Mouse (Mus musculus): Measurements from ENCODE around the gene Acot6. TPM values are rescaled to one million over a fixed set of nuclear protein-coding genes. Genes with fewer than 3 reads are reported as not detected.

Acot6 gene
- polyA plus RNA-seq, 1 experiment from 2014 or later, result 1.0 TPM

DNA sequence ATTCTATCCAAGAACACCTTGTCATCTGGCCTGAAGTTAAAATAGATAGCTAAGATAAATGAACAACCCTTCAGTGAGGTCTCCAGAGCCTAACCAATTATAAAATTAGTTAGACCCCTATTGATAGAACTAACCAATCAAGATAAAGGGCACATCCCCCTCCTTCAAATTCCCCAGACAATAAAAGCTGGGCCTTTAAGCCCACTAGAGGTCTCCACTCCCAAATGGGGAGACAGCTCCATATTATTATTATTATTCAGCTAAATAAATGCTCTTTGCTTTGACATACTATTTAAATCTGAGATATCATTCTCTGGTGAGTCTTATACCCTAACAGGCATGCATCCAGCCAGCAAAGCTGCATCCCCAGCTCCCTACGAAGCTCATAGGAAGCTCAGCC is 9.5 kb downstream of the Acot6 start:
- H3K36me3 ChIP-seq, result no peaks in the 10 kb centered on the region
- no peak overlapping the region for H3K4me2 ChIP-seq (replicated peaks)
- peaks cover 3% of the 10 kb centered on the region for H3K4me1 ChIP-seq
- no peak overlapping the region for H3K4me3 ChIP-seq
- ATAC-seq (ENCODE audit: low FRiP score), result no peak
- 67% methylated on average over 1 of the region's 1 CpGs for WGBS
- H3K27me3 ChIP-seq, result no peaks in the 10 kb centered on the region
- no peak overlapping the region for H3K9ac ChIP-seq
- H3K27ac ChIP-seq, result no peak overlapping the region
- H3K9me3 ChIP-seq (replicated peaks), result no peaks in the 10 kb centered on the region

DNA sequence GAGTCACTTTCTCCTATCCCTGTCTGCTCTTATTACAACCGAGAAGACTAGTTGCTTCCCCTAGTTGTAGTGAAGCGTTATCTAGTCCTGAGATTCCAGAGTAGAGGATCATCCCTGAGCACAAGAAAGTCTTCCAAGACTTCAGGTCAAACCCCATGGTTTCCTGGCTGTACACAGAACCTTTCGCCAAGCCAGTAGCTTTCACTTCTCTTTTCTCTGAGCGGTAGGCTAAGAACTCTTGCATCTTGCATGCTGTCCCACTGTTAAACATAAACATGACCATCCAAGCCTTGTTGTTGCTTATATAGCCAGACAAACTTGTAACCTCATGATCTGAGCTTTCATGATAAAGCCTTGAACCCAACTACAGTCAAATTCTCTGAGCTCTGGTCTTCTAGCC is 10.4 kb downstream of the Acot6 start:
- peaks cover 8% of the 10 kb centered on the region for H3K4me1 ChIP-seq
- 92% methylated on average over 4 of the region's 4 CpGs for WGBS
- H3K9ac ChIP-seq, result no peak overlapping the region
- no peaks in the 10 kb centered on the region for H3K9me3 ChIP-seq (replicated peaks)
- H3K4me3 ChIP-seq, result no peak overlapping the region
- no peak for ATAC-seq (ENCODE audit: low FRiP score)
- H3K27ac ChIP-seq, result no peak overlapping the region
- no peaks in the 10 kb centered on the region for H3K27me3 ChIP-seq
- H3K4me2 ChIP-seq (replicated peaks), result no peak overlapping the region
- H3K36me3 ChIP-seq, result no peaks in the 10 kb centered on the region

DNA sequence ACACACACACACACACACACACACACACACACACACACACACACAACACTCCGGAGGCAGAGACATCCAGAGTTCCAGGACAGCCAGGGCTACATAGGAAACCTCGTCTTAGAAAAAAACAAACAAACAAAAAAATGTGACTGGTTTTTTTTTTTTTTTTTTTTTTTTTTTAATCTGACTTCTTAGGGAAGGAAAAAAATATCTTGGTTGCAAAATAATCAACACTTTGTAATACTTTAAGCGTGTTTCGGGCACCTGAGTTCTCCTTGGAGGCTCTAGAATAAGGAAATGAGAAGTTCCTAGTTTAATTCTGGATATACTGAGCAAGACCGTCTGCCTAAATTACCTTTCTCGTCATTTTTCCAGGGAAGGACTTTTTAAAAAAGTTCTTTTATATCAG is 13.2 kb downstream of the Acot6 start:
- 0 out of 2 replicates have a peak, but pooled peaks have one; percentile 13 for ATAC-seq (ENCODE audit: low FRiP score)
- Histone ChIP-seq H3K4me1 (peaks cover 8% of the 10 kb centered on the region), H3K9me3 (replicated peaks) (no peaks in the 10 kb centered on the region), H3K9ac (no peak overlapping the region), H3K27ac (no peak overlapping the region), H3K4me2 (replicated peaks) (peak overlapping the region; percentile 78), H3K36me3 (no peaks in the 10 kb centered on the region), H3K27me3 (no peaks in the 10 kb centered on the region), H3K4me3 (peak overlapping the region; percentile 85; the same call in 1 of the 2 replicates)
- WGBS, result 53% methylated on average over 6 of the region's 6 CpGs

DNA sequence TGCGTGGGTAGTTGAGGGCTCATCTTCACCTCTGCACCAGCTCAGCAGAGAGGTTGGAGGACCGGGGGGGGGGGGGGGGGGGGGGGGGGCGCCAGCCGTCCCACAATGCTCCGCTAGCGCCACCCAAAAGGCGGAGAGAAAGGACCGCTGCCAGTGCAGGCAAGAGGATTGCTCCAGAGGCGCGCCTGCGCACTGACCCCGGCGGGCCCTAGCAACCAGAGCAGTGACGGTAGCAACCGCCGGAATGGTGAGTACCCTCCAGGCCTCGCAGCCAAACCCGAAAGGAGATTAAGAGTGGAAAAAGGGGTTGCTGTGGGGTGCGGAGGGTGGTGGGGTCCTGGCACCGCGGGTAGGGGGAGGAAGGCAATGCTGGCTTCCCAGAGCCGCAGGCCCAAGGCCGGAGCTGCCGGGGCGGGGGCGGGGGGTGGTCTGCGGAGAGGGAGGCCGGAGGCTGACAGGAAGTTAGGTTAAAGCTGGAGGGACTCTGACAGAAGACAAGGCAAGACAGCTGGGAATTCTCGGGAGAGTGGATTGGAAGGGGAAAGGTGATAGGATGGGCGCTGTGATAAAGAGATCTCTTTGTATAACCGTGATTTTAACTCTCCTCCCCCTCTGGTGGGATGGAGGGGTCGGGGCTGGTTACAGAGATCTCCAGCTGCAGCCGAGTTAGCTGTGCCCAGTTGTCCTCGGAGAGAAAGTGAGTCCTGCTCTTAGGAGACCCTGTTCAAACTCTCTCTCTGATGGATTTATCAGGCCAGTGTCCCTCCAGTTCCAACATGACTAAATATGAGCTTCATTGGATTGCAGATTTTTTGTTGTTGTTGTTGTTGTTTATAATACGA is 13.9 kb downstream of the Acot6 start, which contains the start of gene Dnal1:
TSS of gene Dnal1 (plus strand) at position 214 of the 842 bp plus-strand sequence.
- peak within 1 kb of the TSS; percentile 78 for H3K4me2 ChIP-seq (replicated peaks)
- no peaks in the 10 kb centered on the region for H3K36me3 ChIP-seq
- peak within 1 kb of the TSS; percentile 81 for H3K9ac ChIP-seq
- peak within 1 kb of the TSS; percentile 85 for H3K4me3 ChIP-seq
- 2% methylated on average over 31 of the region's 35 CpGs for WGBS
- ATAC-seq (ENCODE audit: low FRiP score), result peak; percentile 97
- no peaks in the 10 kb centered on the region for H3K27me3 ChIP-seq
- H3K27ac ChIP-seq, result peak within 1 kb of the TSS; percentile 52; the same call in 1 of the 2 replicates
- peaks cover 8% of the 10 kb centered on the region for H3K4me1 ChIP-seq
- no peaks in the 10 kb centered on the region for H3K9me3 ChIP-seq (replicated peaks)

DNA sequence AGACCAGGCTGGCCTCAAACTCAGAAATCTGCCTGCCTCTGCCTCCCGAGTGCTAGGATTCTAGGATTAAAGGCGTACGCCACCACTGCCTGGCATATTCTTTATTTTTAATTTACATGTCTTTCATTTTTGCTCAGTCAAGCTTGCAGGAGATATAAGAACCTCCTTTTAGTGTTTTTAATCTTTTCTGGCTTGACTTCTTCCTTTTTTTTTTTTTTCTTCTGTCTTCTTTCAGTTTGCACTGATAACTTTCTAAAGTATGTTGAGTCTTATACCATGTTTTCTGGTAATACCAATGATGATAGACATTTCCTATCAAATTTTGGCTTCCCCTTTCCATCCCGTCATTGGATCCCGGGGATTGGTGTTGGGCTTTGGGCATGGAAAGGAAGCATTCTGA is 19.1 kb downstream of the Acot6 start:
- no peak overlapping the region for H3K27ac ChIP-seq
- no peak overlapping the region for H3K4me3 ChIP-seq
- no peaks in the 10 kb centered on the region for H3K9me3 ChIP-seq (replicated peaks)
- H3K27me3 ChIP-seq, result no peaks in the 10 kb centered on the region
- no peaks in the 10 kb centered on the region for H3K36me3 ChIP-seq
- H3K4me1 ChIP-seq, result peaks cover 8% of the 10 kb centered on the region
- WGBS, result 98% methylated on average over 5 of the region's 5 CpGs
- no peak overlapping the region for H3K4me2 ChIP-seq (replicated peaks)
- no peak overlapping the region for H3K9ac ChIP-seq
- ATAC-seq (ENCODE audit: low FRiP score), result no peak

DNA sequence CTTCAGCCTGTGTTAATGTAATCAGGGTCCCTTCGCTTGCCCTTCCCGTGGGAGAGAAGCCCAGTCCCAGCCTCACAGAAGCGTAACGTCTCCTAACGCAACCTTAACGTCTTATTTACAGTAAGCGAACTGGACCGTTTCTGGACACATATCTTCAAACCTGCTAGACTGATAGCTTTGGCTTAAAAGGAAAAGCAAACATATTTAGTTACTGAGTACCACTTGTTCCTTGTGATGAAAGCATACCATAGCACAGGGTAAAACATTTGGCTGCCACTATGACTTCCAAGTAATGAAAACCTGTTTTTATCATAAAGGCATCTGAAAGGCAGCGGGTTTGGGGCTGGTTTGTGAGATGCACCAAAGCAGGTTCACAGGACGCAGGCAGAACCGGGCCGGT is 25.4 kb downstream of the Acot6 start:
- H3K4me2 ChIP-seq (replicated peaks), result no peak overlapping the region
- peaks cover 24% of the 10 kb centered on the region for H3K36me3 ChIP-seq
- no peaks in the 10 kb centered on the region for H3K9me3 ChIP-seq (replicated peaks)
- 83% methylated on average over 12 of the region's 12 CpGs for WGBS
- no peak overlapping the region for H3K27ac ChIP-seq
- H3K27me3 ChIP-seq, result no peaks in the 10 kb centered on the region
- no peak overlapping the region for H3K9ac ChIP-seq
- no peak overlapping the region for H3K4me3 ChIP-seq
- no peaks in the 10 kb centered on the region for H3K4me1 ChIP-seq
- ATAC-seq (ENCODE audit: low FRiP score), result no peak

DNA sequence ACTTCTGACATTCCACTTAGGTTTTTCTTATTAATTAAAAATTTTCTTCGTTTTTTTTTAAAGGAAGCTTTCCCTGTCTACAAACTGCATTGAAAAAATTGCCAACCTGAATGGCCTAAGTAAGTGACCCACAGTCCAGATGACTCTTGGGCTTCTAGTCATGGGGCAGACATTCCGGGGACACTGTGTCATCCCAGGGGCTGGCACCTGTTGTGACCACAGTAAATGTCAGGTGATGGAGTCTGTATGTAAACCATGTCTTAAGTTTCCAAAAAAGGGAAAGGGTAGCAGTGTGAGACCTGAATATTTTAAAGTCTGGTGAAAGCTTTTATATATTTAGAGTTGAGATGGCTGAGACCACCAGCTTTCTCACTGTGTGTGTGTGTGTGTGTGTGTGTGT is 26.4 kb downstream of the Acot6 start:
- WGBS, result 84% methylated on average over 2 of the region's 2 CpGs
- Histone ChIP-seq H3K4me1 (no peaks in the 10 kb centered on the region), H3K9me3 (replicated peaks) (no peaks in the 10 kb centered on the region)

DNA sequence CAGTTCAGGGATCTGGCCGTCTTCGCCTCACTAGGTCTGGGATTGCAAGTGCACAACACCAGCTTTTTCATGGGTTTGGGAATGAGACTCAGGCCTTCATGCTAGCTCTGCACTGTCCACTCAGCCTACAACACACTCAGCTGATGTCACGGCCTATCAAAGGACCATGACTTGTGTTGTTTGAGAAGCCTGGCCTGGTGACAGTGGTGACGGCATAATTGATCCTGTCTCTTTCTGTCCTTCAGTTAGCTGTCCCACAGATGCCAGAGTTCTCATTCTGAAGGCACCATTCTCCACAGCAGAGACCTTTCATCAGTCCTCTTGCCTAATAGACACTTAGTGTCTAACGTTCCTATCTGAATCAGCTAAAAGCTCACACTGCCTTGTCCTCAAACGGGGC is 28.1 kb downstream of the Acot6 start:
- no peaks in the 10 kb centered on the region for H3K9me3 ChIP-seq (replicated peaks)

More for the DNA sequence above, 26.4 kb downstream of the Acot6 start:
- Histone ChIP-seq H3K36me3 (peaks cover 31% of the 10 kb centered on the region), H3K27me3 (no peaks in the 10 kb centered on the region), H3K4me3 (no peak overlapping the region), H3K27ac (no peak overlapping the region), H3K4me2 (replicated peaks) (no peak overlapping the region), H3K9ac (no peak overlapping the region)
- no peak for ATAC-seq (ENCODE audit: low FRiP score)

DNA sequence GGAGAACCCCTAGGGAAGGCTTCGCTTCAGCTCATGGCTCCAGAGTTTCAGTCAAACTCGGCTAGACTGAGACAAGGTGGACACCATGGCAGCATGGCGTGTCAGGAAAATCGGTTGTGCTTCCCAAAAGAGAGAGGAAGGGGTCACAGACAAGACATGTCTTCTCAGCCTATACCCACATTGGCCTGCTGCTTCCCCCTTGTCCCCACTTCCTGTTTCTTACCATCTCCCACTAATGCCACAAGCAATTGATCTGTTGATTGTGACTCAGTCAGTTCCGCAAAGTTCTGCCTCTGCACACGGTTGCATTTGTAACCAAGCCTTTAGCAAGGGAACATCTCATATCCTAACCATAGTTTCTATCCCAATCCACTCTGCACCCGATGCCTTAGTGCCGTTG is 29.5 kb downstream of the Acot6 start:
- no peak overlapping the region for H3K4me2 ChIP-seq (replicated peaks)
- WGBS, result 97% methylated on average over 8 of the region's 8 CpGs
- no peak overlapping the region for H3K27ac ChIP-seq
- H3K36me3 ChIP-seq, result peaks cover 37% of the 10 kb centered on the region
- no peaks in the 10 kb centered on the region for H3K9me3 ChIP-seq (replicated peaks)
- H3K27me3 ChIP-seq, result no peaks in the 10 kb centered on the region
- no peak overlapping the region for H3K4me3 ChIP-seq
- ATAC-seq (ENCODE audit: low FRiP score), result no peak
- H3K9ac ChIP-seq, result no peak overlapping the region
- H3K4me1 ChIP-seq, result no peaks in the 10 kb centered on the region

More for the DNA sequence above, 28.1 kb downstream of the Acot6 start:
- peaks cover 37% of the 10 kb centered on the region for H3K36me3 ChIP-seq
- no peaks in the 10 kb centered on the region for H3K27me3 ChIP-seq
- ATAC-seq (ENCODE audit: low FRiP score), result no peak
- H3K4me2 ChIP-seq (replicated peaks), result no peak overlapping the region
- no peak overlapping the region for H3K9ac ChIP-seq
- no peaks in the 10 kb centered on the region for H3K4me1 ChIP-seq
- H3K4me3 ChIP-seq, result no peak overlapping the region
- 87% methylated on average over 6 of the region's 6 CpGs for WGBS
- no peak overlapping the region for H3K27ac ChIP-seq

DNA sequence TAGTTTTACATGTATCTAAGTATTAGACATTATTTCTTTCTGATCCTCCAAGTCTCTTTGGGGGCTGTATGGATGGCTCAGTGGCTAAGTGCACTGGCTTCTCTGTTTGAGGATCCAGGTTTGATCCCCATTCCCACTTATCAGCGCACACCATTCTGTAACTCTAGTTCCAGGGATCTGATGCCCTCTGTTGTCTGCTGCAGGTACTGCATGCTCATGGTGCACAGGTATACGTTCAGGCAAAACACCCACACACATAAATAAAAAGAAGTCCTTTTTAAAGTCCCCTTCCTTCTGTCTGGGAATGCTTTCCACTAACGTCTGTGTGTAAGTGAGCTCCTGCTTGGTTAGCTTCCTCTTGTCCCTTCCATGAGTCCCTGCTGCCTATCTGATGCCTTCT is 31.8 kb downstream of the Acot6 start:
- WGBS, result 64% methylated on average over 3 of the region's 3 CpGs
- Histone ChIP-seq H3K36me3 (peaks cover 51% of the 10 kb centered on the region), H3K4me2 (replicated peaks) (no peak overlapping the region), H3K27me3 (no peaks in the 10 kb centered on the region), H3K9me3 (replicated peaks) (no peaks in the 10 kb centered on the region), H3K9ac (no peak overlapping the region), H3K27ac (no peak overlapping the region), H3K4me1 (no peaks in the 10 kb centered on the region), H3K4me3 (no peak overlapping the region)
- ATAC-seq (ENCODE audit: low FRiP score), result no peak

DNA sequence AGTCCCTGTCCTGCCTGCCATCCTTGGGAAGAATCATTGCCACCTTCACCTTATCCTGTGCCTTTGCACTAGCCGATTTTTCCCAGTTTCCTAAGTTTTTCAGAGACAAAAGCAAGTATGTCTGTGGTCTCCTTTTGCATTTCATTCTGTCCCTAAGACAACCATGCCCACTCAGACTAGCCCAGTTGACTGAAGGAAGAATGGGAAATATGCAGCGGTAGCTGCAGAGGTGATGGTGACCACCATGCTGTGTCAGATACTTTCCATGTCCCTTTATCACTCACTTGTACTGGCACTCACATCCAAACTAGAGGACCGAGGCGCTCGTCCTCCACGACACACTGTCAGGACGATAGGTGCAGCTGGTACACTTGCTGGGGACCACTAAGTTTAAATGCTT is 36.7 kb downstream of the Acot6 start:
- no peaks in the 10 kb centered on the region for H3K27me3 ChIP-seq
- peaks cover 30% of the 10 kb centered on the region for H3K36me3 ChIP-seq
- H3K9ac ChIP-seq, result no peak overlapping the region
- H3K27ac ChIP-seq, result no peak overlapping the region
- no peaks in the 10 kb centered on the region for H3K9me3 ChIP-seq (replicated peaks)
- no peak overlapping the region for H3K4me3 ChIP-seq
- 94% methylated on average over 7 of the region's 7 CpGs for WGBS
- no peak for ATAC-seq (ENCODE audit: low FRiP score)
- H3K4me2 ChIP-seq (replicated peaks), result no peak overlapping the region
- peaks cover under 1% of the 10 kb centered on the region for H3K4me1 ChIP-seq

DNA sequence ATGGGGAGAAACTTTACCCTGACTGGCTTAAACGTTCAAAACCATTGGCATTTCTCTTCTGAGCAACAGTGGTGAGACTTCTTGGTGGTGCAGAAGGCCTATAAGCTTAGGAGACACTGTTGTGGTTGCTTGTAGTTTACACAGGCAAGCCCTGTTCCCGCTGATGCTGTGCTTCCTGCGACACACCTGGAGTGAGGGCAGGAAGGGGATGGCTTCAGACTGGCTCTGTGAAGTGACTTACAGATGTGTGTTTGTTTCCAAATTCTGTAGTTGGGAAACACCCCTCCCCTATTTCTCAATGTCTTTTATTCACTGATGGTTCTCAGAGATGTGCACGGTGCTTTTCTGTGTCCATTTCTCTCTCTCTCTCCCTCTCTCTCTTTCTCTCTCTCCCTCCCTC is 39.7 kb downstream of the Acot6 start:
- H3K4me3 ChIP-seq, result no peak overlapping the region
- no peak overlapping the region for H3K27ac ChIP-seq
- ATAC-seq (ENCODE audit: low FRiP score), result no peak
- H3K9me3 ChIP-seq (replicated peaks), result no peaks in the 10 kb centered on the region
- H3K9ac ChIP-seq, result no peak overlapping the region
- H3K4me2 ChIP-seq (replicated peaks), result no peak overlapping the region
- WGBS, result 76% methylated on average over 4 of the region's 4 CpGs
- H3K36me3 ChIP-seq, result peaks cover 31% of the 10 kb centered on the region
- no peaks in the 10 kb centered on the region for H3K27me3 ChIP-seq
- H3K4me1 ChIP-seq, result peaks cover 3% of the 10 kb centered on the region

DNA sequence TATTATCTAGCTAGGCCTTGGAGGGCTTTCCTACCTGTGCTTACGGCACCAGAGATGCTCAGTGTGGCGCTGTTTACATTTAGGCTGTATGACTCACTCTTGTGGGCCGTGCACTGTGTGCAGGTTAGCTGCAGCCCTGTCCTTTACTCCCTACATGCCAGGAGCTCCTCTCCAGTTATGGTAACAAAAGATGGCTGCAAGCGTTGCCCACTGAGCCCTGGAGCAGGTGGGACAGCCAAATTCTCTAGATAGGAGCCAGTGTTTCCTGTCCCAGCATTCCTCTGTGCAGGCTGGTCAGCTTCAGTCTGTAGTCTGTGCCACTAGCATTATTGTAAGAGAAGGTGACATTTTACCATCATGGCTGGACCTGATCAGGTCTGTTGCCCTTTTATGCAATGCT is 40.8 kb downstream of the Acot6 start:
- H3K4me1 ChIP-seq, result peaks cover 3% of the 10 kb centered on the region
- WGBS, result 86% methylated on average over 4 of the region's 4 CpGs
- no peak overlapping the region for H3K4me2 ChIP-seq (replicated peaks)
- no peak for ATAC-seq (ENCODE audit: low FRiP score)
- no peak overlapping the region for H3K4me3 ChIP-seq
- no peaks in the 10 kb centered on the region for H3K27me3 ChIP-seq
- no peak overlapping the region for H3K9ac ChIP-seq
- peaks cover 26% of the 10 kb centered on the region for H3K36me3 ChIP-seq
- H3K9me3 ChIP-seq (replicated peaks), result no peaks in the 10 kb centered on the region
- no peak overlapping the region for H3K27ac ChIP-seq
